Mouse (Mus musculus) left cerebral cortex, postnatal 10 days (tissue): Measurements from ENCODE around the gene Skor1. TPM values are rescaled to one million over a fixed set of nuclear protein-coding genes. Genes with fewer than 3 reads are reported as not detected.

Experiments
- DNase-seq, 2 experiments: peaks; one replicate each; pipeline ENCODE4 v3.0.0; 2021 to 2022; ENCODE audit warnings: low spot score in 2 of 2, mixed read lengths in 1 of 2; ENCODE audit errors: extremely low spot score in 1 of 2
- intact Hi-C: fragments of 180-260 bp; cut with DNase I; formaldehyde crosslinking; loops from one replicate; pipeline ENCODE4 v1.15.1; 2025
- total RNA-seq, 2 experiments: library from RNA; stranded (reverse); gene quantifications; 2 replicates each; pipeline ENCODE4 v1.2.3; 2021

Skor1 gene
- total RNA-seq, 2 experiments from 2014 or later = 0.18 to 0.39 TPM

DNA sequence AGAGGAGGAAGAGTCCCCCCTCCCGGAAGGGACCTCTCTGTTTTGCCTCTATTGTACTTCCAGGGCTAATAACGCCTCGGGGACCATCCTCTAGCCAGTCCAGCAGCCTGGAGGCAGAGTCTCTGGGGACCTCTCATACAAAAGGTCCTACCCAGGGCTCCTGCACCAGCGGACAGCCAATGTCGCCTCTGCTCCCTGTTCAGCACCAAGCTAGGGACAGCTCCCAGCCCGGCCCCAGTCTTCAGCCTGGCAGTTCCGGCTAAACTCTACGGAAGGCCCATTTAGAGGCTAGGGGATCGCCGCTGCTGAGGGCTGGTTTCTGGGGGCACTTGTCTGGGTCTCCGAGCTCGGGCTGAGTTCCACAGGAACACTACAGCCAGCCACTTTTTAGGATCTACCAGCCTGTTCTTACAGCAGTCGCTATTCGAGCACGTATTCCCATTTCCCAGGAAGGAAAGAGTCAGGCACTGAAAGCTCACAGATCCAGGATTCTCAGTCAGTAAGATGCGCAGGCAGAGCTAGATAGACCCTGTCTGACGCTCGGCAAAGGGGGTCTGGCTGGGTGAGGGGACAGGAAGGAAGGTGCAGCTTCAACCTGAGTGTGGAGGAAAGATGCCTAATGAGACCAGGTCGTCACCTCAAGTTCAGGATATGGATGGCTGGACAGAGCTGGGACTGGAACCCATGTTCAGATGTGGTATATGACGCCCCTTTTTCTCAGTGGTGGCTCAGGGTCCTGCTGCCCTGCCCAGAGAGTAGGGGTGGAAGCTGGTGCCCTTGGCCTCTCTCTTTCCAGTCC is 2.5 kb upstream of the Skor1 start:
- DNase-seq = peak in 1 of 2 experiments; percentile 74
- intact Hi-C loops = no loop called here

DNA sequence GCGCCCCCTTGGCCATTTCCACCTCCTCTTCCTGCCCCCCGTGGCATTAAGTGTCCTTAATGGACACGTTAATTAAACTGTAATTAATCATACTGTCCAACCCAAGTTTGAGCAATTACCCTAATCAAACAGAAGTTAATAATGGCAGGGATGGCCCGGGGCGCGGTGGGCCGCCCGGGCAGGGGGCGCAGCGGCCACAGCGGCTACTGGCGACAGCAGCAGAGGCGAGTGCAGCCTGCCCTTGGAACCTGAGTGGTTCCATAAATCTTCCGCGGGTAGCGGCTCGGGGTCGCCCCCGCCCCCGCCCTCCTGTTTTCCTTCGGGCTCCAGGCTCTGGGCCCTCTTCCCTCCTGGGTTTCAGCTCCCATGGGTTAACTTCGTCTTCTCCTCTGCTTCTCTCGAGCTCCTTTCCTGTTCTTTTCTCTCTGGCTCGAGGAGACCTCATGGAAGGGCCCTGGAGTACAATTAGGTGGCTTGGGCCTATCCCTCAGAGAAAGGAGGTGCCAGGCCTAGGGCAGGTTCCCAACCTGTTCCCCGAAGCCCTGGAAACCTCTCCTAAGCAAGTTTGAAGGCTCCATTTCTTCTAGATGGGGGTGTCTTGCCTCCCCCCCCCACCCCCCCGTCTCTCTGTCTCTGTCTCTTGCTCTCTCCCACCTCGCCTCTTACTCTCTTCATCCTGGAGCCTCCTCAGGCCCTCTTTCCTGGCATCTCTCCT is 1.5 kb upstream of the Skor1 start:
- no peak for DNase-seq
- intact Hi-C loops = no loop called here

DNA sequence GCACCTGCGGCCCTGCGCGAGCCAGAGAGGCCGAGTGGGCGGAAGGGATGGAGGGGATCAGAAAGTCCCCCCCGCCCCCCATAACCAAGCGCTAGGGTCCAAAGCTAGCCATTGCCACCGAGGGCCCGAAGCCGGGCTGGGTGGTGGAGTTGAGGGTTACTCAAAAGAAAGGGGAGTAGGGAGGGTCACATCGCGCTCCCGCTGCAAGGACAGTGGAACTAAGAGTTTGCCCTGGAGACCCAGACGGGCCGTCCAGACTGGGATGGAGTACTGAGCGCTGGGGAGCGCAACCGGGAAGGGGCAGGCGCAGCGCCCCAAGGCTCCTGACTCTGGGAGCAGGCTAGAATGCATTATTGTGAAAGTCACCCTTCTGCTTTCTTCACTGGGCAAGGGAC is 608 bp upstream of the Skor1 start:
- DNase-seq = no peak
- intact Hi-C loops = no loop called here

DNA sequence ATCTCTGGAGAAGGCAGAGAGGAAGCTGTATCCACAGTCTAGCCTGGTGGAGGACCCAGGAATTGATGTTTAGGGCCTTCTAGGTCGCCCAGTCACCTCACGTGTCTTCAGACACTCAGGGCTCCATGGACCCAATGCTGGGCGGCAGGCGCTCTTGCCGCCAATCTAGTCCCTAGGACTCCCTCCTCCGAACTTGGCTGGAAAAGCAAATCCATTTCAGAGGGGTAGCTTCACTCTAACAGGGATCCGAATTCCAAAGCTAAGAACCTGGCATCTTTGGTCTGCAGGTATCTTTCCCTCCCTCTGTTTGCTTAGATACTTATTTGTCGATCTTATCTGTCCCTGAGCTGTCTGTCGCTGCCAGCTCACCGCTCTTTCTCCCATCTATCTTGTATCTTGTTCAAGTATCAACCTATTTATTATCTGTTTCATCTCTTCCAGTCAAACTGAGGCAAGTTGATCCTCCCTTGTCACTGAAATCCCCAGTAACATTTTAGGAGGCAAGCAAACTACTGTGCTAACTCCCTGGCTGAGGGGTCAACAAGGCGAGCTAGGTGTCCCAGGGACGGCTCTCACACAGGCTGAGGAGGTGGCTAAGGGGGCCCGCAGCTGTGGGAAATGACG is 863 bp downstream of the Skor1 start:
- intact Hi-C loops = no loop called here

DNA sequence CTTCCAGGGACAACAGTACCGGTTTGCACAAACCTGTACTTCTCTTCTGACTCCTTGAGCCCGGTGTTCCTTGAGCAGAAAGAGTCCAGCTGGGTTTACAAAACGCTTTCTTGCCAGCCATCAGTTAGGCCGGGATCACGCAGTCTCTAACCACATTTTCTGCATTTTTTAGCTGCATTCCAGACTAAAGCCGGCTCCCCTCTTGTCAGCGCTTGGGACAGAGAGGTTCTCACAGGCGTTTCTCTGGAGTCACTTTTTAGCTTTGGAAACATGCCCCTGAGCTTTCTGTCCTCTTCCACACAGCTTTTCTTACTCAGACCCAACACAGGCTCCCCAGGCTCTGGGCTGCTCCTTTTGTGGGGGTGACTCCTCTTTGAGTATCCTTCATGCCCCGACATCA is 1.5 kb downstream of the Skor1 start:
- intact Hi-C loops = no loop called here
- DNase-seq = no peak

More for the DNA sequence above, 863 bp downstream of the Skor1 start:
- no peak for DNase-seq

DNA sequence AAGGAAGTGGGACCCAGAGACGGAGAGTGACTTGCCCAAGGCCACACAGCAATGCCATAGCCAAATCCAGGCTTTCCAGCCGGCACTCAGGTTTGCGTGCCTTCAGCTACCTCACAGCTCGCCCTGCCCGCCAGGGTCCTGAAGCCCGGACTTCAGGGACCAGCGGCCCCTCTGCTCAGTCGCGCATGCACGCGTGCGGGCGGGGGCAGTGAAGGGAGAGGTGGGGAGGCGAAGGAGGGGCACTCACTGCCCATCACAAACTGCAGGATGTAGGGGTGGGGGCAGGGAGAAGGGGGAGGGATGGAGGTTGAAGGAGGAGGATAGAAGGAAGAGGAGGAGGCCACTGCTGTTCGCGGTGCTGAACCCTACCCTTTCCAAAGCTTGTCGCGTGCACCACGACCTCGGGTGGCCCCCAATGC is 1.9 kb downstream of the Skor1 start:
- DNase-seq = no peak
- intact Hi-C loops = no loop called here

DNA sequence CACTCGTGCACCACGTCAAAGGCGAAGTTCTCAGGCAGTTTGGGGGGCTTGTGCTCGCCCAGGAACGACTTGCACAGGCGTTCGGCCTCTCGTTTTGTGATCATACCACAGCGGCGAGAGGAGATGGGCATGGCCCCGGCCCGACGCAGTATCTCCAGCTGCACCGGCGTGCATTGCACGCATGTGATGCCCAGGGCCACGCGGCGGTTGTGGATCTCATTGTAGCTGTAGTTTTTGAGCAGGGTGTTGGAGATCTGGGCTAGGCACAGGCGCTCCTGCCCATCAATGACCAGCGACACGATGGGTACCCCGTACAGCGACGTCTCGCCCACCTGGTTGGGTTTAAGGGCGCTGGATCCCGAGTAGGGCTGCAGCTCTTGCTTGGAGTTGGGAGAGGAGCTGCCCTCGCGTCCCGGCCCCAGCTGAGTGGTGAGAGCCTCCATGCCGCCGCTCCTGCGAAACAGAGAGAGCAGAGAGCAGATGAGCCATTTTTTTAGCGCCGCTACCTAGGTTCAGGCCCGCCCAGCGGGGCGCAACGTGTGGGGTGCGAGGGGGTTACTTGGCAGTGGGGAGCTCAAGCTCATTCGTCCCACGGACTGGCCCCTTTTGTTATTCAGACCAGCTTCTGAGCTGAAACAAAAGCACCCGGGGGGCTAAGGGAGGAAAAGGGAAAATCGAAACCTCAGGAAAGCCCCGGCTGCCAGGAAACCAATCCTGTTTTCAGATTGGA is 2.5 kb downstream of the Skor1 start:
- intact Hi-C loops = no loop called here
- no peak for DNase-seq

DNA sequence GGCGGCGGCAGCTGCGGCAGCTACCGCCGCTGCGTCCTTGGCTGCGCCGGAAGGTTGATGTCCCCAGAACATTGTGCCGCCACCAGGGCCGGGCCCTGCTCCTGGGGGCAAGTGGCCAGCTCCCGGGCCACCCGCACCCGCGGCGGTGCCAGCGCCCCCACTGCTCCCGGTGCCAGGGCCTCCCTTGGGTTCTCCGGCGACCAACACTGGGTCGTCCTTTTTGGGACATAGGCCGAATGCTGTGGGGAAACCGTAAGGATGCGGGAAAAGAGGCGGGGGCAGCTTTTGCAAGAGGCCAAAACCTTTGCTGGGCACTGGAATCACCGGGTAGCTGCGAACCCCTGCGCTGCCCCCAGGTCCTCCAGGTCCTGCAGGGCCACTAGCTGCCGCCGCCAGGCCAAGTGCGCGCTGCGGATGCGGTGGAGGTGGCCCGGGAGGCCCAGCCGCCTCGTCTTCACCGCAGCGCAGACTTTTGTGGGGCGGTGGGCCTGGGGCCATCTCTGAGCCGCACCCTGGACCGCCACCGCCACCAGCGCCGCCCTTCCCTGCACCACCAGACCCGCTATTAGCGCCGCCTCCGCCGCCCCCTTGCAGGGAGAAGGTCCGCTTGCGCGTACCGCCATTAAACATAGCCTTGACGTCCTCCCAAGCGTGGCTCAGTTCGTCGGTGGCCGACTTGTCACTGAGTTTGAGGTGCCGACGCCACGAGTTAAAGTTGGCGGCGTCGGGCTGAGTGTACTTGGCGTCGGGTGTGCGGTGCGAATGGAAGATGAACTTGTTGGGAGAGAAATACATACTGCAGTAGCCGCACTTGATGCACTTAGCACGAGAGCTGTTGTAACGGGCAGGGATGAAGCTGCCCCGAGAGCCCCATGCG is 3.3 kb downstream of the Skor1 start:
- intact Hi-C loops = no loop called here
- no peak for DNase-seq

DNA sequence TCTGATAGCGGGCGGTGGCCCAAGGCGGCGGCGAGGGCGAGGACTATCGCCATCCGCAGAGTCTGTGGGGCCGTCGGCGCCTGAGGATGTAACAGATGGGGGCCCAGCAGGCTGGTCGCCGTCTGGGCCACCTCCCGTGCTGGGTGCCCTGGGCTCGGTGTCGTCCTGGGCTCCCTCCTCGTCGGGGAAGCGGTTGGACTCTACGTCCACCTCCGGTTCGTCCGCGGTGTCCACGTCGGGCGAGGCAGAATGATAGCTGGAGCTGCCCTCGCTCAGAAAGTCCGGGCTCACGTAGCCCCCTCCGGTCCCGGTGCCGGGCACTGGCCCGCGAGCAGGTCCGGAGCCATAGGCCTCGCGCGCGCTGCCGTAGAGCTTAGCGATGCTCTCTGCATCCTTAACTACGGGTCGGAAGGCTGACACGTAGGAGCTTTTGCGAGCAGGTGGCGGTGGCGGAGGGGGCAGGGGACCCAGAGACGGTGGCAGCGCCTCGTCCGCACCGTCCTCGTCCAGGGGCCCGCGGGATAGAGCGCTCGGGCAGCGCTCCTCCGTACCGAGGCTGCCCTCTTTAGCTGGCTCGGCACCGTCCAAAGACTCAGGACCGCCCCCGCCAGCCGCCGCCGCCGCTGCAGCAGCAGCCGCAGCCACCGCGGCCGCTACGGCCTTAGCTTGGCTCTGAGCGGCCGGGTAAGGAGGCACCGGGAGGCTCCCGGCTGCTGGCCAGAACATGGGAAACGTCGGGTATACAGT is 4.1 kb downstream of the Skor1 start:
- intact Hi-C loops = no loop called here
- DNase-seq = no peak

DNA sequence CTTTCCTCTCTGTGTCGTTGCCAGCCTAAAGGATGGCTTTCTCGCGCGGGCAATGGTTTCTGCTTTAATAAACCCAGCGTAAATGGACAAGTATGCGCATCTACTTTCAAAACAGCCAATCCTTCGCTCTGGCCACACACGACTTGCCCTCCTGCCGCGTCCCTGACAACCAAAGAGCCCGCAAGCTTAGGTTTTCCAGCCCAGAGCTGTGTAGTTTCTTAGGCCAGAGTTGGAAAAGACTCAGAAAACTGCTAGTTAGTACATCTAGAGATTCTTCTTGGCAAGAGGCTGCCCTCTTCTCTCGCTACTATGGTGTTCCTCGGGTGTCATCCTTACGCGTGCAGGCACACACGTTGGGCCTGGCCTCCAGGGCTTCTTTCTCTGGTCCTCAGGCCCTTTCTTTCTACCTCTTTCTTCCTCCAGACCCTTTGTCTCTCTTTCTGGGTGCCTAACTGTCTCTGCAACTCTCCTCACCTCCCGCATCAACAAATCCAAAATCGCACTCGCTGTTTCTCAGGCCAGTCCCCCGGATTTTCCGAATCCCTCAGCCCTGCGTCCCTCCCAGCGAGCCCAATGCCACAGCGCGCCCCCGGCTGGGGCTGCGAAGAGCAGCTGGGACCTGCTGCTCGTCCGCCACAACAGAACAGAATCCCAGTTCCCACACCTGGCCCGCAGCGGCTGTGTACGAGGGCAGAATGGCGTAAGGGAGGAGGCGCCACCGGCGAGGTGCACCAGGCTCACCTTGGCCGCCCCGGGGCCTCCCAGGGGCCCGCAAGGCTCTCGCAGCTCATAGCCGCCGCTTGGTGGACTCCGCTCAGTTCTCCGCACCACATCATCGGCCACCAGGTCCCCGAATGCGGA is 4.9 kb downstream of the Skor1 start:
- intact Hi-C loops = no loop called here
- no peak for DNase-seq

DNA sequence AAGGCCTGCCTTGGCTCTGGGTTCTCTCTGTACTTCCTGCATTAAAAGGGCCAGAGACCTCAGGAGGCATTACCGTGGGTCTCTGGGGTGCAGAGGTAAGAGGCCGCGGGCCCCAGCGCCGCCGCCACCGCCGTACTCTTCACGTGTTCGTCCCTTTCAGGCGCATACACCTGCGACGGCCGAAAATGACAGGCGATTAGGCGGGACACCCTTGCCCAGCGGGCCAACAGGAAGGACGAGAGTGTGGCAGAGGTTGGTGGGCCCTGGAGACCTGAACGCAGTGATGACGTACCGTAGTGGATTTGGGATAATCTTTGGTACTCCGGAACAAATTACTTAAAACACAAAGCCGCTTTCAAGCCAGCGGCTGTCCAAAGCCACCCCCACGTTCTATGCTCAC is 5.5 kb downstream of the Skor1 start:
- no peak for DNase-seq
- intact Hi-C loops = no loop called here

DNA sequence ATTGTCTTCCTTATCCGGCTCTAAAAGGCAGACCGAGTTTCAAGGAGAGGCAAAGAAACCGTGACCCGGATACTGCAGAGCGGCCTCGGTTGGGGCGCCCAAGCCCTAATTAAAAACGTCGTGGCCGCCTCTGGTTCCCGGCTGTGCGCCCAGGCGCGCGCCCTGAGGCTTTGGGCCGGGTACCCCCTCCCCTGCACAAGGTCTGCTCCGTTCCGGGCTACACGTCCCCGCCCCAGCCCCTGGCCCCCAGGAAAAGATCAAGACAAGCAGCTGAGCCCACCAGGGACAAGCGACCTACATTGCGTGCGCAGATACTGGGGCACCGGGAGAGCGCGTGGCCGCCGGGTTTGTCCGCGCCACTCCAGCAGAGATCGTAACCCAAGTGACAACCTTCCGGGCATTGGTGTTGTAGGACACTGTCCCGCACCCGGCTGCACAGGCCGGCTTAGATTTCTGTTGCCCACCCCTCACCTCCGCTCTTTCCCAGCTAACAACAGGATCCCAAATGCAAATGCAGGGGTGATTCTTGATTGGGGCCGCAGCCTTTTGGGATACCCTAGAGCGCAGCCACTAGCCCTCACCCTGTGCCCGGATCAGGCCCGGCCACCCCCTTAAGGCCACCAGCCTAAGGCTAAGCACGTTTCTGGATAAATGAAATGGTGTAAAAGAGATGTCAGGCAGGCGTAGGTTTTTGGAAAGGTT is 6.3 kb downstream of the Skor1 start:
- no peak for DNase-seq
- intact Hi-C loops = no loop called here

DNA sequence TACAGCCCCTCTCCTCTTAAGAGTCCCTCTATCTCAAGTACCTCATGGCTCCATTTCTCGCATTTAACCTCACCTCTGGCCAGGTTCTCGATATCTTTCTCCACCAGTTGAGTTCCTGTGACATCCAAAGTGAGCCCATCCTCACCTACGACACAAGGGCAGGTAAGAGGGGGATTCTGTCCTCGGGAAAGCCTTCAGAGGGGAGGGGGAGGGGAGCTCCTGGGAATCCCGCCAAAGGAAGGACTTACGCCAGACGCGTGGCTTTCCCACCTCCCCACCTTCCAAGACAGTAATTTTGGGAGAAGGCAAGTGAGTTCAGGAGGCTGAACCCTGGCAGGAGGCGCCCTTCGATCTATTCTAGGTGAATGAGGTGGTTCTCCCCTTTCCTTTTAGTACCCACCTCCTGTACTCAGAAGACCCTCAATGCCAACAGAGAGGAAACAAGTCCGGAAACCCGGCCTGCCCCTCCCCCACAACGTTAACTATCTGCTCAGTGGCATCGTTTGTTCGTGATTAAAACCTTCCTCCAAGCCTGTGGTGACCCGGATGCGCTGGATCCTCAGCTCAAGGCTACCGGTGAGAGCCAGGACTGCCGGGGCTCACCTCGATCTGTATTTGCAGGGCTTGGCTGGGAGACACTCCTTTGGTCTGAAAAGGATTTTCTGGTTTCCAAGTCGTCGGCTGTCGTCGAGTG is 7.0 kb downstream of the Skor1 start:
- no peak for DNase-seq
- intact Hi-C loops = no loop called here

DNA sequence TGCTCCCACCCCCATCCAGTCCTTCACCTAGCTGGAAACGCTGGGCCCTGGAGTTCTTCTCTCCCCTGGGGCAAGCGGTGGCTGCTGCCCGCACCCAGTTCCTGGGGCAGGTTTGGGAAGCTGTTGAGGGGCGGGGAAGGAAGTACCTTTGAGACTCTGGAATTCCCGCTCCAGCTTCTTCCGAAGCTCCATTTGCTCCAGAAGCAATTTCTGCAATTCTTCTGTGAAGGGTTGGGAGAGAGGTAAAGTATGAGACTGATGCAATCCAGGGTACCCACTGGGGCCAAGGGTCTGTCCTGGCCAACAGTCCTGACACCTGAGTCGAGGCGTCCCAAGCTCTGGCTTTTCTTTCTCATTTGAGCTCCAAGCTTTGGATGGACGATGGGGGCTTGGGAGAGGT is 8.6 kb downstream of the Skor1 start:
- intact Hi-C loops = no loop called here
- DNase-seq = no peak

DNA sequence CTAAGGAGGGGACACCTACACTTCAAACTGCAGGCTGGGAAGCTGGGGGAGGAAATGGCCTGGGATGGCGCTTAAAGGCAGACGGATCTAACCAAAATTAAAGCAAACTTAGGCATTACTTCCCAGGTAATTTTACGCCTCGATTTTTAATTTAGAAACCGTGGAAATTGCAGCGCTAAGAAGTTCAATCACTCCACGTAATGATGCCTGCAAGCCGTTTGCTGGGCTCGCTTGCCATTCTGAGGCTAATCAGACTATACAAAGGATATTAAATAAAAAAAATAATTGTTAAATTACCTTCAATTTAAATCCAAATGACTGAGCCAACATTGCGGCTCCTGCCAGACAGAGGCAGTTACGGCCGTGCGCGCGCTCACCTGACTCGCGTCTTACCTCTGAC is 9.1 kb downstream of the Skor1 start:
- DNase-seq = no peak
- intact Hi-C loops = loop anchor here (2.0 to 10.0 kb wide), 5 partner anchors 319 to 703 kb away; partner anchors contain the start of gene Smad3
